Mouse (Mus musculus) cerebellum, adult (tissue): ENCODE data around the gene Olfr390.

Source experiments
- ATAC-seq: cut with Nextera tagmentation; 2 replicates; pipeline ENCODE4 v1.9.2; 2017; ENCODE audit warnings: mild to moderate bottlenecking, moderate library complexity, mixed read lengths; ENCODE audit not compliant: insufficient number of reproducible peaks, low FRiP score, low TSS enrichment

The Olfr390 gene

DNA sequence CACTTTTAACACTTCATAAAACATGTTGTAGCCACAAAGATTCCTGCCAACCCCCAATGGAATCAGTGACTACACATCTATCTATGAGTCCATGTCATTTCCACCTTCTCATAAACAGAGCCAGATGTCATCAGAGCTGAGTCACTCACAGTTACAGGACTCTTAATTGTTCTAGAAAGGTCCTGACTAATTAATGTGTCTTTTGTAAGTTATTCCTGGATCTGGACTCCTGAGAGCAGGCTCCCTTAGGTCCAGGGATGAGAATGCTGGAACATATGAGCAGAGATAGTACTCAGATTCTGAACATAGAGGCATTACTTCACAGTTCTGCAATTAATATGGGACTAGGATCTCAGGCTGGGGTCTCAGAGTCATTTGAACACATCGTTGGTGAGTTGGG lies at the start of gene Olfr390:
TSS of gene Olfr390 (plus strand) at position 301 of the 400 bp plus-strand sequence.
- no peak for ATAC-seq

GRCm38 (mm10) chr11:73759115-73759514 lies 23.6 kb upstream of the Olfr390 start:
- ATAC-seq = no peak

DNA sequence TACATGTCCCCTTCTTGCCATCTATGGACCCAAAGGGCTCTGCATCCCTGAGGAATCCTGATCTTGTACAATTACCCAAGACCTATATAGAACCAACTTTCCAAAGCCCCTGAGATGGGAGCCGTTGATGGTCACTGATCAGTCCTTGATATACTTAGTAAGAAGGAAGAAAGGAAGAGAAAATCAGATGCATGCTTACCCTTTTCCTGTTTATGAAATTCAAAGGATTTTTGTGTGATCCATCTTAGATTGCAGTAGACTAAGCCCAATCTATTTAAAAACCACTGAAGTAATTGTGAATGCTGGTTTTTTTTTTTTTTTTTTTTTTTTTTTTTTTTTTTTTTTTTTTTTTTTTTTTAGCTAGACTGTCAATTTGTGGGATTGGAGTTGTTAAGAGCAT lies 2.2 kb upstream of the Olfr390 start, which contains the start of gene Olfr389:
TSS of gene Olfr389 (minus strand) at position 101 of the 400 bp plus-strand sequence.
- ATAC-seq = no peak

DNA sequence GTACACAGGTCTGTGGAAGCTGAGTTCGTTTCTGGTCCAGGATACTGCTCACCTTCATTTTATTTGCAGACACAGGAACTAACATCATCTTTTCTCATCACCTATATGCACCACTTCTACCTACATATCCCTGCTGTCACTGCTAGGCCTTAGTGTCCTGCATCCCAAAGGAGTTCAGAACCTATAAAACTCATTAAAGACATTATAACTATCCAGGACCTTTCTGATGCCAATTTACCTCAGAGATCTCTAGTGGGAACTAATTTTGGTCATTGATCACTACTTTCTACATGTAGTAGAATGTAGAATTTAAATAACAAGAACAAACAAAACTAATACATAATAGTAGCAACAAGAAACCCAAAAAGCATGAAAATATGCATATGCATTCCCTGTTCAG lies 20.2 kb downstream of the Olfr390 start, which contains the start of gene Olfr391-ps:
TSS of gene Olfr391-ps (minus strand) at position 101 of the 400 bp plus-strand sequence.
- no peak for ATAC-seq

GRCm38 (mm10) chr11:73816949-73817348 lies 34.2 kb downstream of the Olfr390 start, which contains the start of gene Olfr392:
TSS of gene Olfr392 (minus strand) at chr11:73817049.
- ATAC-seq = no peak
